Mouse (Mus musculus) forebrain, embryonic 14.5 days (tissue): Measurements from ENCODE around the gene Olfr876. TPM values are rescaled to one million over a fixed set of nuclear protein-coding genes. Genes with fewer than 3 reads are reported as not detected.

Source experiments
- polyA plus RNA-seq: library from polyadenylated mRNA; unstranded; fragments of >200 nt; fragmentation: Nextera tagmentation; extraction: Ambion mirVana; gene quantifications from 2 replicates; pipeline ENCODE4 v1.2.1, GENCODE M21; 2014

The Olfr876 gene
- polyA plus RNA-seq, 1 experiment from 2014 or later, result not detected

Other genes starting within 250 kb of the Olfr876 start
- 8.5 and 10.5 TPM in 2 replicates for gene Siae, start 247.3 kb upstream of the Olfr876 start, polyA plus RNA-seq
- gene Spa17, start 189.3 kb upstream of the Olfr876 start, polyA plus RNA-seq, result 11.0 and 12.6 TPM in 2 replicates
- gene Tbrg1, start 145.7 kb upstream of the Olfr876 start, polyA plus RNA-seq, result 97.4 and 98.2 TPM in 2 replicates
- gene Panx3, start 133.8 kb upstream of the Olfr876 start, polyA plus RNA-seq, result not detected in 2 replicates
- gene Olfr160, start 86.8 kb upstream of the Olfr876 start, polyA plus RNA-seq, result not detected in 2 replicates
- gene Olfr874, start 57.9 kb upstream of the Olfr876 start, polyA plus RNA-seq, result not detected in 2 replicates
- gene Olfr875, start 31.2 kb upstream of the Olfr876 start, polyA plus RNA-seq, result not detected in 2 replicates
- gene Olfr877, start 51.2 kb downstream of the Olfr876 start, polyA plus RNA-seq, result not detected in 2 replicates
- not detected in 2 replicates for gene Olfr145, start 93.7 kb downstream of the Olfr876 start, polyA plus RNA-seq
- gene Olfr878, start 114.8 kb downstream of the Olfr876 start, polyA plus RNA-seq, result not detected in 2 replicates
- gene Olfr881, start 188.8 kb downstream of the Olfr876 start, polyA plus RNA-seq, result not detected in 2 replicates
- not detected in 2 replicates for gene Olfr883, start 222.8 kb downstream of the Olfr876 start, polyA plus RNA-seq
- not detected in 2 replicates for gene Olfr884, start 243.5 kb downstream of the Olfr876 start, polyA plus RNA-seq